Mouse (Mus musculus) stomach, embryonic 15.5 days (tissue): Measurements from ENCODE around the gene Zfand2a. TPM values are rescaled to one million over a fixed set of nuclear protein-coding genes. Genes with fewer than 3 reads are reported as not detected.

Experiments
- ATAC-seq: fragments of 200-750 bp; cut with Nextera tagmentation; 2 replicates; pipeline ENCODE4 v1.8.0; 2017; ENCODE audit warnings: low read depth, moderate number of reproducible peaks, moderate TSS enrichment; ENCODE audit not compliant: insufficient read depth, low FRiP score
- H3K27ac ChIP-seq: fragments of 300-500 bp; sonication (generic); 2 replicates; pipeline ENCODE4 v1.5.1; 2015; ENCODE audit warnings: mild to moderate bottlenecking, inconsistent platforms
- H3K27me3 ChIP-seq: fragments of 300-500 bp; sonication (generic); replicated peaks from 2 replicates; pipeline ENCODE4 v1.6.1; 2015; ENCODE audit warnings: inconsistent platforms
- H3K36me3 ChIP-seq: fragments of 300-500 bp; sonication (generic); 2 replicates; pipeline ENCODE4 v1.6.1; 2015; ENCODE audit warnings: inconsistent platforms
- H3K4me1 ChIP-seq: fragments of 300-500 bp; sonication (generic); 2 replicates; pipeline ENCODE4 v1.6.1; 2015; ENCODE audit warnings: inconsistent platforms
- H3K4me2 ChIP-seq: fragments of 300-500 bp; sonication (generic); 2 replicates; pipeline ENCODE4 v1.6.1; 2015; ENCODE audit warnings: mild to moderate bottlenecking, inconsistent platforms
- H3K4me3 ChIP-seq: fragments of 300-500 bp; sonication (generic); replicated peaks from 2 replicates; pipeline ENCODE4 v1.5.1; 2015; ENCODE audit warnings: inconsistent platforms
- H3K9ac ChIP-seq: fragments of 300-500 bp; sonication (generic); 2 replicates; pipeline ENCODE4 v1.6.1; 2015; ENCODE audit warnings: inconsistent platforms
- H3K9me3 ChIP-seq: fragments of 300-500 bp; sonication (generic); 2 replicates; pipeline ENCODE4 v1.6.1; 2016; ENCODE audit warnings: inconsistent platforms
- whole genome bisulfite sequencing: fragments of 180-500 bp; shearing (Covaris S2); methylation state at CpG from one replicate; pipeline ENCODE4 v1.1.7; 2015; 5-methylcytosine and 5-hydroxymethylcytosine counted together
- polyA plus RNA-seq: library from polyadenylated mRNA; unstranded; fragments of >200 nt; fragmentation: Nextera tagmentation; extraction: Ambion mirVana; gene quantifications from 2 replicates; pipeline ENCODE4 v1.2.1, GENCODE M21; 2015

Zfand2a gene
- polyA plus RNA-seq, 1 experiment from 2014 or later: 7.0 TPM

- no peak for ATAC-seq
- 86% methylated on average over 9 of the region's 9 CpGs for WGBS
- H3K4me1 ChIP-seq: peaks cover 21% of the 10 kb centered on the region
These were observed 57.3 kb downstream of the Zfand2a start for GRCm38 (mm10) chr5:139427001-139427400.

DNA sequence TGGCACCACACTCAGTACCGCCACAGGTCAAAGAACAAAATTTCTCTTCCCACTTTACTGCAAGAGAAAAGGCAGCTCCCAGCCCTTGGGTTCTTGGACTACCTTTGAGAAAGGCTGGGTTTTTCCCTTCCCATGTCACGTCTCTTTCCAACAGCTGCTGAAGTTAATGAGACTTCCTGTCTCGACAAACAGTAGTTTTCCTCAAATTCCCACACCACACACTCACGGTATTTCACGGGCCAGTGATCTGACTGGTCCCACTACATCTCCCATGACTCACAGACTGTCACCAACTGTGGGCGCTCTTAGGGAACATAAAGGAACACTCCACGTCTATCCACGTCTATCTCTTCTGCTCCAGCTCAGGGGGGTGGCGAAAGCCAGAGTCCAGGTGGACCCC is 59.2 kb downstream of the Zfand2a start:
- Histone ChIP-seq H3K4me1 (peaks cover 15% of the 10 kb centered on the region), H3K9me3 (no peaks in the 10 kb centered on the region), H3K27me3 (no peaks in the 10 kb centered on the region), H3K4me2 (no peak overlapping the region), H3K27ac (no peak overlapping the region), H3K4me3 (no peak overlapping the region), H3K36me3 (no peaks in the 10 kb centered on the region), H3K9ac (no peak overlapping the region)
- no peak for ATAC-seq
- 69% methylated on average over 9 of the region's 9 CpGs for WGBS

More at GRCm38 (mm10) chr5:139427001-139427400, 57.3 kb downstream of the Zfand2a start:
- H3K4me3 ChIP-seq: no peak overlapping the region
- no peak overlapping the region for H3K4me2 ChIP-seq
- H3K9me3 ChIP-seq: no peaks in the 10 kb centered on the region
- no peaks in the 10 kb centered on the region for H3K27me3 ChIP-seq
- no peak overlapping the region for H3K9ac ChIP-seq
- no peak overlapping the region for H3K27ac ChIP-seq
- H3K36me3 ChIP-seq: no peaks in the 10 kb centered on the region

DNA sequence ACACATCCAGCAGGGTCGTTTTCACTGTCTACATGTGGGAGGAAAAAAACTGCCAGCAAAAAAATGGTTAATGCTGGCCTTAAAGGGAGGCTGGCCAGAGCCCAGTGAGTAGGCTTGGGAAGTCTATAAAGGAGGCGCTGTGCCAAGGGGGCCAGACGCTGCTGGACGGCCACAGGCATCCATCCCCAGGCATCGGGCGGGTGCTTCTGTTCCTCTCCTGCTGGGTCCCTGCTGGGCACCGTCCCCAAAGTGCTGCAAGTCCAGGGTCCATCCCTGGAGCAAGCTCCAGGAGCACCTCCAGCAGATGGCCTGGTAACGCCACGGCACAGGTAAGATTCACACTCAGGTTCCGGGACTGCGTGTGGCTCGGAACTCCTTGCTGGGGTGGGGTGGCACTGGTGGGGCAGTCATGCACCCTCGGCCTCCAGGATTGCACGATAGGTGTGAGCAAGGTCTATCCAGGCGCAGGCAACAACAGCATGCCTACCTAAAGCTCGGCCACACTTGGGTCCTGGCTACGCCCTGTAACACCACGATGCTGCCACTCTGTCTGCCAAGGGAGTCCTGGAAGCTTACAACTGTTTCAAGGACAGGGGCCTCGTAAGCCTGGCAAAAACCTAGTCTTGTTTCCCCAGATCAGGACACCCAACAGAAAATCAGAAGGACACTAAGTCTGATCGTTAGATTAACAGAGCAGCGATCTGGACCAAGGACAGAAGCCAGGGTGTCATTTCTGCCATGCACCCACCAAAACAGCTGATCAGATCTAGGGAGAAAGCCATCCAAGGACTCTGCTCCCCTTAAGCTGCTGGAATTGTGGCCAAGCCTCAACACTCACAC is 61.1 kb downstream of the Zfand2a start, which contains the start of gene Gper1:
Gene Gper1 (plus strand): TSS at position 126 of the 840 bp plus-strand sequence.
- Histone ChIP-seq H3K9ac (no peak within 1 kb of the TSS), H3K9me3 (no peaks in the 10 kb centered on the region), H3K27me3 (no peaks in the 10 kb centered on the region), H3K27ac (no peak within 1 kb of the TSS), H3K4me2 (peak within 1 kb of the TSS; percentile 45), H3K4me1 (peaks cover 14% of the 10 kb centered on the region), H3K4me3 (peak within 1 kb of the TSS; percentile 23), H3K36me3 (no peaks in the 10 kb centered on the region)
- peak; percentile 45; the same call in 1 of the 2 replicates for ATAC-seq
- WGBS: 51% methylated on average over 21 of the region's 21 CpGs

Other genes starting within 250 kb of the Zfand2a start
- gene Get4, start 232.2 kb downstream of the Zfand2a start, polyA plus RNA-seq: 142 and 144 TPM in 2 replicates
- gene Adap1, start 158.9 kb downstream of the Zfand2a start, polyA plus RNA-seq: 12.3 and 13.0 TPM in 2 replicates
- 109 and 115 TPM in 2 replicates for gene Cox19, start 133.1 kb downstream of the Zfand2a start, polyA plus RNA-seq
- gene Cyp2w1, start 131.9 kb downstream of the Zfand2a start, polyA plus RNA-seq: 8.5 and 11.6 TPM in 2 replicates
- gene Gpr146, start 106.9 kb downstream of the Zfand2a start, polyA plus RNA-seq: 2.7 and 3.3 TPM in 2 replicates
- 0.72 and 1.1 TPM in 2 replicates for gene C130050O18Rik, start 79.3 kb downstream of the Zfand2a start, polyA plus RNA-seq
- 2.0 and 2.7 TPM in 2 replicates for gene Gper1, start 61.4 kb downstream of the Zfand2a start, polyA plus RNA-seq
- 37.2 and 38.7 TPM in 2 replicates for gene 3110082I17Rik, start 24.0 kb downstream of the Zfand2a start, polyA plus RNA-seq
- gene Uncx, start 58.9 kb upstream of the Zfand2a start, polyA plus RNA-seq: 0.08 TPM in 1 of 2 replicates, not detected in the other